Mouse (Mus musculus): ENCODE measurements around the gene Mogs.

GRCm38 (mm10) chr6:83116373-83117164 lies 1.3 kb downstream of the Mogs start:
- TF ChIP-seq MAX (IDR thresholded peaks at IDR 0.05) = no peak
- no peak for TF ChIP-seq CTCF (IDR thresholded peaks at IDR 0.05; ENCODE audit: control insufficient read depth, insufficient read depth, insufficient read length)
- no peak for TF ChIP-seq MYOG (IDR thresholded peaks at IDR 0.05; ENCODE audit: control insufficient read depth, extremely low read depth, insufficient read length)
- TF ChIP-seq USF1 (IDR thresholded peaks at IDR 0.05; ENCODE audit: low read depth) = no peak
- no peak for TF ChIP-seq CEBPB (IDR thresholded peaks at IDR 0.05; ENCODE audit: low read depth)
- no peak for TF ChIP-seq MYOD1 (IDR thresholded peaks at IDR 0.05; ENCODE audit: control insufficient read depth, insufficient read length, low read depth)
